Mouse (Mus musculus) heart, embryonic 14.5 days (tissue): ENCODE measurements at regions not wholly inside any gene's neighbourhood (a gene's known extent, or its start where the extent isn't known, plus 50 kb on each side); places are given as distances from the start of the nearest gene placed in this dataset.

Source experiments
- ATAC-seq: fragments of 200-750 bp; cut with Nextera tagmentation; 2 replicates; pipeline ENCODE4 v1.8.0; 2017; ENCODE audit warnings: low read depth, moderate TSS enrichment; ENCODE audit not compliant: insufficient number of reproducible peaks, insufficient read depth, low FRiP score
- H3K27ac ChIP-seq, 2 experiments: fragments of 200-500 bp in 1 of 2; fragments of 300-500 bp in 1 of 2; sonication (generic) in 1 of 2; replicated peaks in 1 of 2; 2 replicates each; pipeline ENCODE4 v1.5.1; 2012 to 2014; ENCODE audit warnings: low read depth in 2 of 2, low read length in 2 of 2, control low read depth in 1 of 2, mild to moderate bottlenecking in 1 of 2, mixed read lengths in 1 of 2; ENCODE audit not compliant: control insufficient read depth in 1 of 2, insufficient read depth in 1 of 2
- H3K27me3 ChIP-seq: fragments of 300-500 bp; sonication (generic); 2 replicates; pipeline ENCODE4 v1.6.1; 2014; ENCODE audit warnings: mild to moderate bottlenecking, low read length, control low read depth; ENCODE audit not compliant: control insufficient read depth, insufficient read depth
- H3K36me3 ChIP-seq: fragments of 300-500 bp; sonication (generic); 2 replicates; pipeline ENCODE4 v1.6.1; 2014; ENCODE audit warnings: mild to moderate bottlenecking, control low read depth, low read length, mixed read lengths; ENCODE audit not compliant: control insufficient read depth, insufficient read depth
- H3K4me1 ChIP-seq, 2 experiments: fragments of 200-500 bp in 1 of 2; fragments of 300-500 bp in 1 of 2; sonication (generic) in 1 of 2; 2 replicates each; pipeline ENCODE4 v1.6.1; 2012 to 2014; ENCODE audit warnings: low read length in 2 of 2, control low read depth in 1 of 2, mixed read lengths in 1 of 2; ENCODE audit not compliant: control insufficient read depth in 2 of 2, insufficient read depth in 2 of 2
- H3K4me2 ChIP-seq: fragments of 300-500 bp; sonication (generic); 2 replicates; pipeline ENCODE4 v1.6.1; 2014; ENCODE audit warnings: mild to moderate bottlenecking, low read length
- H3K4me3 ChIP-seq, 2 experiments: fragments of 200-500 bp in 1 of 2; fragments of 300-500 bp in 1 of 2; sonication (generic) in 1 of 2; 2 replicates each; pipeline ENCODE4 v1.5.1; 2012 to 2014; ENCODE audit warnings: low read length in 2 of 2, mild to moderate bottlenecking in 2 of 2, control low read depth in 1 of 2, low read depth in 1 of 2, moderate library complexity in 1 of 2; ENCODE audit not compliant: control insufficient read depth in 1 of 2, insufficient read depth in 1 of 2
- H3K9ac ChIP-seq: fragments of 300-500 bp; sonication (generic); 2 replicates; pipeline ENCODE4 v1.6.1; 2014; ENCODE audit warnings: mild to moderate bottlenecking, low read length
- H3K9me3 ChIP-seq: fragments of 300-500 bp; sonication (generic); 2 replicates; pipeline ENCODE4 v1.6.1; 2016; ENCODE audit warnings: low read length, control low read depth; ENCODE audit not compliant: control insufficient read depth
- WGBS: fragments of 180-500 bp; shearing (Covaris S2); extraction: QIAGEN DNeasy Blood & Tissue Kit; methylation state at CpG from one replicate; pipeline ENCODE4 v1.1.7; 2014; 5-methylcytosine and 5-hydroxymethylcytosine counted together

- WGBS = 81% methylated on average over 5 of the region's 5 CpGs
These were observed 576.4 kb upstream of the Nox3 start for GRCm38 (mm10) chr17:4272456-4272855.

GRCm38 (mm10) chr17:4276722-4277121, 580.7 kb upstream of the Nox3 start:
- H3K4me3 ChIP-seq = no peak overlapping the region
- no peak overlapping the region for H3K9ac ChIP-seq
- no peaks in the 10 kb centered on the region for H3K27me3 ChIP-seq
- H3K9me3 ChIP-seq = no peaks in the 10 kb centered on the region
- no peaks in the 10 kb centered on the region for H3K4me1 ChIP-seq
- WGBS = 67% methylated on average over 4 of the region's 4 CpGs
- H3K27ac ChIP-seq = no peak overlapping the region
- no peak for ATAC-seq
- H3K36me3 ChIP-seq = no peaks in the 10 kb centered on the region
- H3K4me2 ChIP-seq = no peak overlapping the region

More at GRCm38 (mm10) chr17:4272456-4272855, 576.4 kb upstream of the Nox3 start:
- Histone ChIP-seq H3K9me3 (no peaks in the 10 kb centered on the region), H3K27ac (no peak overlapping the region), H3K4me3 (no peak overlapping the region), H3K36me3 (no peaks in the 10 kb centered on the region), H3K27me3 (no peaks in the 10 kb centered on the region), H3K4me1 (no peaks in the 10 kb centered on the region), H3K9ac (no peak overlapping the region), H3K4me2 (no peak overlapping the region)
- ATAC-seq = no peak

- ATAC-seq = no peak
- Histone ChIP-seq H3K4me1 (no peaks in the 10 kb centered on the region), H3K9me3 (no peaks in the 10 kb centered on the region), H3K36me3 (no peaks in the 10 kb centered on the region), H3K27ac (no peak overlapping the region), H3K4me3 (no peak overlapping the region), H3K27me3 (no peaks in the 10 kb centered on the region), H3K4me2 (no peak overlapping the region), H3K9ac (no peak overlapping the region)
- 53% methylated on average over 4 of the region's 4 CpGs for WGBS
These were observed 582.3 kb upstream of the Nox3 start for GRCm38 (mm10) chr17:4278239-4278827.

- no peak for ATAC-seq
- Histone ChIP-seq H3K4me2 (no peak overlapping the region), H3K4me1 (no peaks in the 10 kb centered on the region), H3K27ac (no peak overlapping the region), H3K36me3 (no peaks in the 10 kb centered on the region), H3K4me3 (no peak overlapping the region), H3K27me3 (no peaks in the 10 kb centered on the region), H3K9ac (no peak overlapping the region), H3K9me3 (no peaks in the 10 kb centered on the region)
- WGBS = 59% methylated on average over 5 of the region's 5 CpGs
These were observed 585.4 kb upstream of the Nox3 start for GRCm38 (mm10) chr17:4281451-4281850.

GRCm38 (mm10) chr17:4291418-4291817, 595.4 kb upstream of the Nox3 start:
- H3K4me1 ChIP-seq = no peaks in the 10 kb centered on the region
- no peaks in the 10 kb centered on the region for H3K9me3 ChIP-seq
- no peak overlapping the region for H3K4me3 ChIP-seq
- WGBS = 84% methylated on average over 2 of the region's 2 CpGs
- ATAC-seq = no peak
- H3K9ac ChIP-seq = no peak overlapping the region
- no peak overlapping the region for H3K4me2 ChIP-seq
- no peaks in the 10 kb centered on the region for H3K36me3 ChIP-seq
- no peaks in the 10 kb centered on the region for H3K27me3 ChIP-seq
- H3K27ac ChIP-seq = no peak overlapping the region

GRCm38 (mm10) chr17:4296521-4297155, 600.6 kb upstream of the Nox3 start:
- ATAC-seq = no peak
- Histone ChIP-seq H3K4me2 (no peak overlapping the region), H3K27me3 (no peaks in the 10 kb centered on the region), H3K4me3 (no peak overlapping the region), H3K9me3 (no peaks in the 10 kb centered on the region), H3K4me1 (peaks cover 0 to 7% of the 10 kb centered on the region in 2 experiments; a peak in 2 of 4 replicates), H3K27ac (no peak overlapping the region), H3K36me3 (no peaks in the 10 kb centered on the region), H3K9ac (no peak overlapping the region)
- WGBS = 80% methylated on average over 6 of the region's 6 CpGs

- no peaks in the 10 kb centered on the region for H3K27me3 ChIP-seq
- no peak overlapping the region for H3K4me3 ChIP-seq
- H3K4me2 ChIP-seq = no peak overlapping the region
- H3K9me3 ChIP-seq = no peaks in the 10 kb centered on the region
- H3K4me1 ChIP-seq = peaks cover 0 to 7% of the 10 kb centered on the region in 2 experiments; a peak in 2 of 4 replicates
- ATAC-seq = no peak
- no peak overlapping the region for H3K27ac ChIP-seq
- H3K9ac ChIP-seq = no peak overlapping the region
- WGBS = 65% methylated on average over 1 of the region's 1 CpGs
- H3K36me3 ChIP-seq = no peaks in the 10 kb centered on the region
These were observed 601.1 kb upstream of the Nox3 start for GRCm38 (mm10) chr17:4297156-4297535.
